Mouse (Mus musculus) heart, adult 2 months (tissue): ENCODE measurements around the gene Ehbp1. TPM values are rescaled to one million over a fixed set of nuclear protein-coding genes. Genes with fewer than 3 reads are reported as not detected.

ENCODE experiments used
- DNase-seq, 2 experiments: peaks; one replicate each; pipeline ENCODE4 v3.0.0; 2021
- H3K27ac ChIP-seq: fragments of 200-600 bp; 2 replicates; pipeline ENCODE4 v1.8.1; 2022
- H3K27me3 ChIP-seq: fragments of 200-500 bp; 2 replicates; pipeline ENCODE4 v1.6.1; 2012; ENCODE audit warnings: mild to moderate bottlenecking, low read length, inconsistent platforms, mixed read lengths; ENCODE audit not compliant: control insufficient read depth, insufficient read depth
- H3K36me3 ChIP-seq: fragments of 200-500 bp; 2 replicates; pipeline ENCODE4 v1.6.1; 2012; ENCODE audit warnings: low read length, inconsistent platforms; ENCODE audit not compliant: control insufficient read depth, insufficient read depth
- H3K4me1 ChIP-seq: fragments of 200-500 bp; 2 replicates; pipeline ENCODE4 v1.6.1; 2011; ENCODE audit warnings: low read length; ENCODE audit not compliant: control insufficient read depth, insufficient read depth
- H3K4me3 ChIP-seq: fragments of 200-600 bp; 2 replicates; pipeline ENCODE4 v1.8.1; 2022
- H3K79me2 ChIP-seq: fragments of 200-500 bp; replicated peaks from 2 replicates; pipeline ENCODE4 v1.6.1; 2012; ENCODE audit warnings: mild to moderate bottlenecking, inconsistent platforms, low read length, moderate library complexity, mixed read lengths; ENCODE audit not compliant: control insufficient read depth, insufficient read depth
- H3K9ac ChIP-seq: fragments of 200-500 bp; 2 replicates; pipeline ENCODE4 v1.6.1; 2012; ENCODE audit warnings: low read depth, mild to moderate bottlenecking, control low read depth, inconsistent platforms, low read length, mixed read lengths
- CTCF ChIP-seq: fragments of 200-600 bp; IDR thresholded peaks from 2 replicates; pipeline ENCODE4 v1.8.1; 2022; ENCODE audit warnings: antibody characterized with exemption, mild to moderate bottlenecking, moderate library complexity
- EP300 ChIP-seq: fragments of 200-500 bp; IDR thresholded peaks from 2 replicates; pipeline ENCODE4 v1.6.1; 2011; ENCODE audit warnings: low read depth, low read length, control low read depth; ENCODE audit not compliant: insufficient read depth
- POLR2A ChIP-seq: fragments of 200-500 bp; IDR thresholded peaks from 2 replicates; pipeline ENCODE4 v1.6.1; 2011; ENCODE audit warnings: mild to moderate bottlenecking, low read depth, low read length, control low read depth; ENCODE audit not compliant: insufficient read depth
- WGBS: fragments of 180-500 bp; shearing (Covaris S2); methylation state at CpG from one replicate; pipeline ENCODE4 v1.1.7; 2018; 5-methylcytosine and 5-hydroxymethylcytosine counted together
- intact Hi-C: fragments of 180-260 bp; cut with DNase I; formaldehyde crosslinking; loops from one replicate; pipeline ENCODE4 v1.15.1; 2025
- polyA plus RNA-seq: library from polyadenylated mRNA; depleted of rRNA; stranded (reverse); fragments of >200 nt; gene quantifications from 2 replicates; pipeline ENCODE4 v1.2.3, GENCODE M21; 2012
- total RNA-seq, 2 experiments: library from RNA; stranded (reverse); gene quantifications; 2 replicates each; pipeline ENCODE4 v1.2.3; 2021

Ehbp1 gene
- total and polyA plus RNA-seq, 3 experiments, result 21.3 to 133 (median 111) TPM

GRCm38 (mm10) chr11:22216941-22217340 is 125.2 kb downstream of the Ehbp1 start:
- TF ChIP-seq POLR2A, result no peak
- TF ChIP-seq EP300, result no peak
- TF ChIP-seq CTCF, result no peak
- Histone ChIP-seq H3K9ac (no peak overlapping the region), H3K79me2 (no peaks in the 10 kb centered on the region), H3K4me3 (no peak overlapping the region), H3K4me1 (no peaks in the 10 kb centered on the region), H3K36me3 (no peaks in the 10 kb centered on the region), H3K27ac (no peak overlapping the region), H3K27me3 (no peaks in the 10 kb centered on the region)
- DNase-seq, result no peak
- WGBS, result 91% methylated on average over 7 of the region's 7 CpGs
- intact Hi-C loops, result no loop called here

DNA sequence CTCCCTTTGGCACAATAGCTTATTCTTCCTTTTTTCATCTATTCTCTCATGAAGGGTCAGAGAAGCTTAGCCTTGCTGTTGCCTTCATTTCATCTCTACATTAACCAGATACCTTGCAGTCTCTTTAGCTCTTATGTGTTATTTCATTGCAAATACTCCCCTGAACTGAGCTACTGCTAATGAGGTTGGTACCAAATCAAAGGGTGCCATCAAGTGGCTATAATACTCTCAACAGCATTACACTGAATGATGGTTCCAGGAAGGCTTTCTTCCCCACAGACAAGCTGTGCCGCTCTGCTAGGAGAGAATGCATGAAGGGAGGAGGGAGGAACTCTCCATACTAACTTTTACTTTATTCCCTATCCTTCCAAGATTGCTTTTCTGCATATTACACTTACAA is 135.5 kb downstream of the Ehbp1 start:
- intact Hi-C loops, result loop anchor here (10.0 kb wide), 3 partner anchors 122 to 542 kb away; no protein-coding TSS in a partner anchor
- Histone ChIP-seq H3K79me2 (no peaks in the 10 kb centered on the region), H3K27me3 (no peaks in the 10 kb centered on the region), H3K4me3 (no peak overlapping the region), H3K27ac (no peak overlapping the region), H3K9ac (no peak overlapping the region), H3K36me3 (no peaks in the 10 kb centered on the region), H3K4me1 (no peaks in the 10 kb centered on the region)
- TF ChIP-seq EP300 (no peak), POLR2A (no peak), CTCF (peak; percentile 69)
- DNase-seq, result no peak
- 44% methylated on average over 1 of the region's 1 CpGs for WGBS

DNA sequence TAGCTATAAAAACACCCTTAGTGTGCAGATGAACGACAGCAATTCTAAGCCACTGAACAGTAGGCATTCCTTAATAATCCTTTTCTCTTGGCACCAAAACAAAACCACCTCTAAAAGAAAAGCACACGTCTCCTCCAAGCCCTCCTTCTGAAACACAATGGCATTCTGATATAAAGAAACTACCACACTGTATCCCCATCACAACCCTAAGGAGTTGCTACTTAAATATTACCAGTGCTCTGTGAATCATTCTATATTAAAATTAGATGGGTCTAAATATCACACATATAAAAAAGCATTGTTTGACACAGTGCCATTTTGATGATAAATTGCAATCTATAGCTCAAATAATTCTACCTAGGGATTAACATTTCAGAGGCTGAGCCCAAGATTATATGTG is 135.9 kb downstream of the Ehbp1 start:
- Histone ChIP-seq H3K4me1 (no peaks in the 10 kb centered on the region), H3K9ac (no peak overlapping the region), H3K4me3 (no peak overlapping the region), H3K27ac (no peak overlapping the region), H3K36me3 (no peaks in the 10 kb centered on the region), H3K27me3 (no peaks in the 10 kb centered on the region), H3K79me2 (no peaks in the 10 kb centered on the region)
- no peak for DNase-seq
- intact Hi-C loops, result loop anchor here (10.0 kb wide), 3 partner anchors 121 to 541 kb away; no protein-coding TSS in a partner anchor
- WGBS, result 64% methylated on average over 2 of the region's 2 CpGs
- no peak for TF ChIP-seq CTCF

GRCm38 (mm10) chr11:22203413-22203812 is 138.7 kb downstream of the Ehbp1 start:
- intact Hi-C loops, result loop anchor here (10.0 kb wide), 3 partner anchors 119 to 539 kb away; no protein-coding TSS in a partner anchor

GRCm38 (mm10) chr11:22201125-22201524 is 141.0 kb downstream of the Ehbp1 start:
- Histone ChIP-seq H3K4me3 (no peak overlapping the region), H3K27ac (no peak overlapping the region), H3K27me3 (no peaks in the 10 kb centered on the region), H3K36me3 (no peaks in the 10 kb centered on the region), H3K4me1 (no peaks in the 10 kb centered on the region; the same call in 1 of the 2 replicates), H3K79me2 (no peaks in the 10 kb centered on the region), H3K9ac (no peak overlapping the region)
- no peak for DNase-seq
- 89% methylated on average over 8 of the region's 8 CpGs for WGBS
- intact Hi-C loops, result loop anchor here (10.0 kb wide), 3 partner anchors 116 to 536 kb away; no protein-coding TSS in a partner anchor
- TF ChIP-seq EP300, result no peak
- no peak for TF ChIP-seq POLR2A
- no peak for TF ChIP-seq CTCF

More at GRCm38 (mm10) chr11:22203413-22203812, 138.7 kb downstream of the Ehbp1 start:
- H3K4me1 ChIP-seq, result no peaks in the 10 kb centered on the region
- H3K79me2 ChIP-seq, result no peaks in the 10 kb centered on the region
- no peaks in the 10 kb centered on the region for H3K27me3 ChIP-seq
- no peak overlapping the region for H3K9ac ChIP-seq
- H3K27ac ChIP-seq, result no peak overlapping the region
- H3K36me3 ChIP-seq, result no peaks in the 10 kb centered on the region
- no peak for DNase-seq
- TF ChIP-seq POLR2A (no peak), CTCF (no peak), EP300 (no peak)
- H3K4me3 ChIP-seq, result no peak overlapping the region
- WGBS, result 80% methylated on average over 5 of the region's 5 CpGs

GRCm38 (mm10) chr11:22199881-22200280 is 142.2 kb downstream of the Ehbp1 start:
- Histone ChIP-seq H3K79me2 (no peaks in the 10 kb centered on the region), H3K27ac (peak overlapping the region; percentile 24), H3K4me3 (no peak overlapping the region), H3K4me1 (no peaks in the 10 kb centered on the region; the same call in 1 of the 2 replicates), H3K36me3 (no peaks in the 10 kb centered on the region), H3K9ac (no peak overlapping the region), H3K27me3 (no peaks in the 10 kb centered on the region)
- TF ChIP-seq CTCF, result peak; percentile 25; the same call in 1 of the 2 replicates
- TF ChIP-seq POLR2A, result no peak
- no peak for DNase-seq
- intact Hi-C loops, result loop anchor here (5.0 to 10.0 kb wide), 4 partner anchors 43 to 535 kb away; no protein-coding TSS in a partner anchor
- 68% methylated on average over 3 of the region's 3 CpGs for WGBS
